Mouse (Mus musculus): ENCODE results near the gene Bgn.

Bgn gene

DNA sequence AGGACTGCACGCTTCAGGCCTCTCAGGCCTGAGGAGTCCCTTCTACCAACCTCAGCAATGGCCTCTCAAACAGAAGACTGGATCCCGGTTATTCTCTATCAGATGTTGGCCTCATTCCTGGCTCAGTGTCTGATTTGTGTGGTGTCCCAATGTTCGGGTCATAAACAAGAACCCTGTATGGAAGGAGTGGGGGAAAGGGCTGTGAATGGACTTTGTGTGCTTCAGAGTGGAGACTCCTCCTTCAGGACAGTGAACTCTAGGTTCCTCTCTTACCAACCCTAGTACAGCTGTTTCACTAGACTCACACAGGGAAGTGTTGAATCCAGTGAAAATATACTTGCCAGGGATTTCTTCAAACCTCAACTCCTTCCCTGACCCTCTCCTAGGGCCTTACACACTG lies 15.1 kb upstream of the Bgn start:
- TF ChIP-seq POU5F1 (IDR thresholded peaks at IDR 0.05; ENCODE audit: borderline replicate concordance, low read length) (no peak), NANOG (IDR thresholded peaks at IDR 0.05; ENCODE audit: borderline replicate concordance, low read length) (no peak)
- Histone ChIP-seq H3K9me3 (ENCODE audit: low read length) (peaks cover 5% of the 10 kb centered on the region), H3K27me3 (ENCODE audit: insufficient read depth, low read length) (0 out of 2 replicates have a peak, but pooled peaks cover 14% of the 10 kb centered on the region), H3K4me1 (replicated peaks; ENCODE audit: low read depth, low read length) (no peaks in the 10 kb centered on the region), H3K4me3 (replicated peaks; ENCODE audit: low read length) (no peak overlapping the region), H3K36me3 (ENCODE audit: insufficient read depth, low read length) (no peaks in the 10 kb centered on the region)

DNA sequence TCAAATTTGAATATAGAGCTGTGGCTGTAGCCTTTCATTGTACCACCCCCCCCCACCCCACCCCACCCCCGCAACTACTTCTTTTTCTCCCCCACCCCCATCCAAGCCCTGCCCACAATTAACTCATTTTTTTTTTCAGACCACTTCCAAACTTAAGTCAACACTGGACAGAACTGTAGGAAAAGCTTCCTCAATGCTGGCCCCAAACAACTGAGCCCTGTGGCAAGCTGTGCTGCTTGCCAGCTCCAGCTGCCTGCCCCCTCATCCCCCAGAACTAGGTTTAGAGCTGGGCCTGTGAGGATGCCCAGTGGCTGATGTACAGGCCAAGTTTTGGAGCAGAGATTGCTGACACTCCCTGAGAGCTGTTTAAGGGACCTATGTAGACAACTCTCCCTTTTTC lies 14.7 kb upstream of the Bgn start:
- no peaks in the 10 kb centered on the region for H3K36me3 ChIP-seq (ENCODE audit: insufficient read depth, low read length)
- H3K4me3 ChIP-seq (replicated peaks; ENCODE audit: low read length) = no peak overlapping the region
- TF ChIP-seq CTCF (conservative IDR thresholded peaks at IDR 0.05; ENCODE audit: low read length) (no peak), POU5F1 (IDR thresholded peaks at IDR 0.05; ENCODE audit: borderline replicate concordance, low read length) (no peak)
- H3K4me1 ChIP-seq (replicated peaks; ENCODE audit: low read depth, low read length) = no peaks in the 10 kb centered on the region
- 0 out of 2 replicates have a peak, but pooled peaks cover 14% of the 10 kb centered on the region for H3K27me3 ChIP-seq (ENCODE audit: insufficient read depth, low read length)
- H3K9me3 ChIP-seq (ENCODE audit: low read length) = peaks cover 5% of the 10 kb centered on the region

DNA sequence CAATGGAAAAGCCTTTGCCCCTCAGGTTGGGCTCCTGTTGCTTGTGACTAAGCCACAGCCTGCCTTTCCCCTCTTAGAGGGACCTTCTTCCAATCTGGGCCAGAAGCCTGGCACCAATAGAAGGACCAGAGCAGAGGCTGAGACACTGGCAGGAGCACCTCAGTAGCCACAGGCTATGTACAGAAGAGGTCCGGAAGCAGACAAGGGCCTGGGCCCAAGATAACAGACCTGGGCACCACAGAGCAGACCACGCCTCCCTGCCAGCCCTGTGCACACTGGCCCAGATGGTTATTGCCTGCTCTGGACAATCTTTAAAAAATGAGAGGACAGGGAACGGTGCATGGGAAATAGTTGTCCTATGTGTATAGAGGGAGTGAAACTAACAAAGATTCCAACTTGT lies 11.6 kb upstream of the Bgn start:
- H3K4me3 ChIP-seq (replicated peaks; ENCODE audit: low read length) = no peak overlapping the region
- TF ChIP-seq NANOG (IDR thresholded peaks at IDR 0.05; ENCODE audit: borderline replicate concordance, low read length) (no peak), CTCF (conservative IDR thresholded peaks at IDR 0.05; ENCODE audit: low read length) (no peak), POU5F1 (IDR thresholded peaks at IDR 0.05; ENCODE audit: borderline replicate concordance, low read length) (no peak)
- no peaks in the 10 kb centered on the region for H3K36me3 ChIP-seq (ENCODE audit: insufficient read depth, low read length)
- no peaks in the 10 kb centered on the region for H3K9me3 ChIP-seq (ENCODE audit: low read length)
- H3K4me1 ChIP-seq (replicated peaks; ENCODE audit: low read depth, low read length) = no peaks in the 10 kb centered on the region
- 0 out of 2 replicates have a peak, but pooled peaks cover 14% of the 10 kb centered on the region for H3K27me3 ChIP-seq (ENCODE audit: insufficient read depth, low read length)

DNA sequence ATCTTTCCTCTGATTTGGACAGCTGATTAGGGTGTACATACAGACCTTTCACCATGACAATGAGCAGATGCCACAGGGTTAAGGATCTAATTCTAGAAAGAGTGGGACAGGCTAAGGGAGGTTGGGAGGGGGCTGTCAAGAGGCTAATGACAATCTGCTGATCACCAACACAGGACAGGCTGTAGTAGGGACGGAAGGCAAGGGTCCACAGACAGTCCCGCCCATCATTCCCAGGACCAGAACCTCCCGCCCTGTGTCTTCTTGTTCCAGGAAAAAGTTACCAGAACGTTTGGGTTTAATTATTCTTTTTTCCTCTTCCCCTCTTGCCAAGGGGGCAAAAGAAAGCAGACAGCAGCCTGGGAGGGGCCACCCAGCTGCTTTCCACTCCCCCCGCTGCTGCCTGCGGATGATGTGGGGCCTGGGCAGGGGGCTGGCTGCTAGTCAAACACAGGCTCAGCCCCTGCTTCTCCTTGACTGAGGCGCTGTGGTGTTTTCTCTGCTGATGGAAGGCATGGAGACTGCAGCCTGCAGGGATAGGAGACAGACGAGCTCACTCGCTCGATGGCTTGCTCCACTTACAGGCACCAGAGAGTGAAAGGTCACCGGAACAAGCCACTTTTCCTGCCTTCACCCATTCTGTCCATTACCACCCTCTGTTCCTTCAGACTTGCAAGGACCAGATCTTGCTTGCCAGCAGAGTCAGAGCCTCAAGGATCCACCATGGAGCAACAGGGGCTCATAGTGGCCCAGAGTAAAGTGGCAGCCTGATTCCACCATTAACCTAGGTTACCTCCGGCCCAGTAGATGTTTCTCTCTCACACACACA lies 8.8 kb upstream of the Bgn start:
- Histone ChIP-seq H3K27me3 (ENCODE audit: insufficient read depth, low read length) (0 out of 2 replicates have a peak, but pooled peaks cover 9% of the 10 kb centered on the region), H3K4me3 (replicated peaks; ENCODE audit: low read length) (no peak overlapping the region), H3K9me3 (ENCODE audit: low read length) (no peaks in the 10 kb centered on the region), H3K36me3 (ENCODE audit: insufficient read depth, low read length) (no peaks in the 10 kb centered on the region), H3K4me1 (replicated peaks; ENCODE audit: low read depth, low read length) (no peaks in the 10 kb centered on the region)
- TF ChIP-seq POU5F1 (IDR thresholded peaks at IDR 0.05; ENCODE audit: borderline replicate concordance, low read length) (no peak), CTCF (conservative IDR thresholded peaks at IDR 0.05; ENCODE audit: low read length) (no peak), NANOG (IDR thresholded peaks at IDR 0.05; ENCODE audit: borderline replicate concordance, low read length) (no peak)

DNA sequence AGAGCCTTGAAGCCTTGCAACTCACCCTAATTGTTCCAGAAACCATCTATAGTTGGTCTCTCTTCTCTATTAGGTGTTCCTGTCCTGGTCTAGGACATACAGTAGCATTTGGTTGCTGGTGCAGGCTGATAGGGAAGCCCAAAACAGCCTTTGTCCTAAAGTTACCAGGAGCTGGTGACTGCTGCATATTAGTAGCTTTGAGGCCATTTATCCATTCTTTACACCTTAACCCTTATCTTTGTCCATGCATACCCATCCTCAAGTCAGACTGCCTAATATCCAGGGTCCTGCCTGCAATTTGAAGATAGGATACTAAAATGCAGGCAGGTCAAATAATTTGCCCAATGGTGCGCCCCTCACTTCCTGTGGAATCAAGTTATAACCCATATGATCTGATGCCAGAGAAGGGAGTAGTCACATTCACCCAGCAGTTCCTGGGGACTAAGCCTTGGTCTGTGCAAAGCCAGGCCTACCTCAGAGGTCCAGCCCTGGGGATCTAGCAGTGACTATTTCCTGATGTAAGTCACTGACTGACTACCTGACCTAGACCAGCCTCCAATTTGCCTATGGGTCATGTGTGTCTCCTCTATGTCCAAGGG lies 7.6 kb upstream of the Bgn start:
- H3K27me3 ChIP-seq (ENCODE audit: insufficient read depth, low read length) = peaks cover 5% of the 10 kb centered on the region; the same call in 1 of the 2 replicates
- no peak overlapping the region for H3K4me3 ChIP-seq (replicated peaks; ENCODE audit: low read length)
- TF ChIP-seq POU5F1 (IDR thresholded peaks at IDR 0.05; ENCODE audit: borderline replicate concordance, low read length) (no peak), NANOG (IDR thresholded peaks at IDR 0.05; ENCODE audit: borderline replicate concordance, low read length) (no peak), CTCF (conservative IDR thresholded peaks at IDR 0.05; ENCODE audit: low read length) (no peak)
- H3K36me3 ChIP-seq (ENCODE audit: insufficient read depth, low read length) = no peaks in the 10 kb centered on the region
- H3K4me1 ChIP-seq (replicated peaks; ENCODE audit: low read depth, low read length) = no peaks in the 10 kb centered on the region
- H3K9me3 ChIP-seq (ENCODE audit: low read length) = no peaks in the 10 kb centered on the region

DNA sequence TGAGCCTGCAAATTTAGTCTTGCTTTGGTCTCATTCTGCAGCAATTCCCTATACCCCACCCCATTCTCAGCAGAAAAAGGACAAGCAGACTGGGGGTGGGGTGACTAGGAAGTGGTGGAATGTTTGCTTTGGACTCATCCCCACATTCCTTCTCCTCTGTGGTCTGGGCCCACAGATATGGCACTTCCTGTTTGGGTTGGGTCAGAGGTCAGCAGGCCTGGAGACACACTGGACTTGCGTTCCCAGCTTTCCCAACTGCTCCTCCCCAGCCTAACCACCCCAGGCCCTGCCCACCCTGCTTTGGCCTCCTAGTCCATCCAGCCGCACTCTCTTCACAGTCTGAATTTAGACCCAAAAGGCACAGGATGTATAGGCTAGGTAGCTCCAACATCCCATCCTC lies 6.8 kb upstream of the Bgn start:
- no peaks in the 10 kb centered on the region for H3K9me3 ChIP-seq (ENCODE audit: low read length)
- H3K27me3 ChIP-seq (ENCODE audit: insufficient read depth, low read length) = peaks cover 6% of the 10 kb centered on the region; the same call in 1 of the 2 replicates
- no peaks in the 10 kb centered on the region for H3K4me1 ChIP-seq (replicated peaks; ENCODE audit: low read depth, low read length)
- TF ChIP-seq NANOG (IDR thresholded peaks at IDR 0.05; ENCODE audit: borderline replicate concordance, low read length) (no peak), CTCF (conservative IDR thresholded peaks at IDR 0.05; ENCODE audit: low read length) (no peak), POU5F1 (IDR thresholded peaks at IDR 0.05; ENCODE audit: borderline replicate concordance, low read length) (no peak)
- H3K4me3 ChIP-seq (replicated peaks; ENCODE audit: low read length) = no peak overlapping the region
- no peaks in the 10 kb centered on the region for H3K36me3 ChIP-seq (ENCODE audit: insufficient read depth, low read length)

DNA sequence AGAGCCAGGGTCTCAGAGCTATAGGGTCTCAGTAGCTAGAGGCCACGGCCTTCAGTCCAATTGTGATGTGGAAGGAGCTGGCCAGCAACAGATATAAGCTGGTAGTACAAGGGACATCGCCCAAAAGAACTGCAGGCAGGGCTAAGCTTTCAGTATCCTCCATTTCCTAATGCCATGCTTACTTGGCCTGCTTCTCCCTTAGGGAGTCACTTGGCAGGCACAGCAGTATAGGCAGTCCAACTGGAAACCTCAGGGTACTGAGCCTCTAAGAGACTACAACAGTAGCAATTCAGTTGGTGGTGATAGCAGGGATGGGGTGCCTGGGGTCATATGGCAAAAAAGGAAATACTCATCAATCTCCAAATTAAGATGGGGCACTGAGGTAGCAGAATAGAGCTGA lies 5.9 kb upstream of the Bgn start:
- H3K4me1 ChIP-seq (replicated peaks; ENCODE audit: low read depth, low read length) = no peaks in the 10 kb centered on the region
- H3K27me3 ChIP-seq (ENCODE audit: insufficient read depth, low read length) = peaks cover 9% of the 10 kb centered on the region; the same call in 1 of the 2 replicates
- no peaks in the 10 kb centered on the region for H3K9me3 ChIP-seq (ENCODE audit: low read length)
- no peaks in the 10 kb centered on the region for H3K36me3 ChIP-seq (ENCODE audit: insufficient read depth, low read length)
- TF ChIP-seq NANOG (IDR thresholded peaks at IDR 0.05; ENCODE audit: borderline replicate concordance, low read length) (no peak), POU5F1 (IDR thresholded peaks at IDR 0.05; ENCODE audit: borderline replicate concordance, low read length) (no peak), CTCF (conservative IDR thresholded peaks at IDR 0.05; ENCODE audit: low read length) (no peak)
- H3K4me3 ChIP-seq (replicated peaks; ENCODE audit: low read length) = no peak overlapping the region

DNA sequence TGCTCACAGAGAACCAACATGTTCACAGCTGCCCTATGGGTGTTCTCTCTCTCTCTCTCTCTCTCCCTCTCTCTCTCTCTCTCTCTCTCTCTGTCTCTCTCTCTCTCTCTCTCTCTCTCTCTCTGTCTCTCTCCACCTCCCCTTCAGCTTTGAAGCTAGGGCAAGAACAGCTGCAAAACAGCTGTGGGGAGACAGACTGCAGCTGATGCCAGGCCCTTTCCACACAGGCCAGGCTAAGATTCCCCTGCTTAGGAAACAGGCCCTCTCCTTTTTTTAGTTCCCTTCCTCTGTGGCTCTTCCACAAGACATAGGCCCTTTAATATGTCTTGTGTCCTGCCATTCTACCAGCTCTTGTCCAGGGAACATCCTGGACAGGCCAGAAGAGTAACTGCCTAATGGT lies 3.7 kb upstream of the Bgn start:
- no peaks in the 10 kb centered on the region for H3K9me3 ChIP-seq (ENCODE audit: low read length)
- H3K4me1 ChIP-seq (replicated peaks; ENCODE audit: low read depth, low read length) = no peaks in the 10 kb centered on the region
- H3K36me3 ChIP-seq (ENCODE audit: insufficient read depth, low read length) = no peaks in the 10 kb centered on the region
- H3K4me3 ChIP-seq (replicated peaks; ENCODE audit: low read length) = no peak overlapping the region
- no peak for TF ChIP-seq NANOG (IDR thresholded peaks at IDR 0.05; ENCODE audit: borderline replicate concordance, low read length)
- no peak for TF ChIP-seq POU5F1 (IDR thresholded peaks at IDR 0.05; ENCODE audit: borderline replicate concordance, low read length)
- no peak for TF ChIP-seq CTCF (conservative IDR thresholded peaks at IDR 0.05; ENCODE audit: low read length)
- peaks cover 24% of the 10 kb centered on the region for H3K27me3 ChIP-seq (ENCODE audit: insufficient read depth, low read length)
